Mouse (Mus musculus) kidney, adult 2 months (tissue): ENCODE data around the gene Tbc1d13.

Source experiments
- CTCF ChIP-seq: fragments of 200-500 bp; conservative IDR thresholded peaks from 2 replicates; pipeline ENCODE4 v1.5.1; 2011; ENCODE audit warnings: low read depth, mild to moderate bottlenecking, control low read depth, low read length, moderate library complexity, mixed read lengths; ENCODE audit not compliant: insufficient read depth, insufficient read length
- POLR2A ChIP-seq: fragments of 200-500 bp; IDR thresholded peaks from one replicate; pipeline ENCODE4 v1.6.1; 2011; ENCODE audit warnings: low read depth, low read length, control low read depth

- TF ChIP-seq CTCF: no peak
- no peak for TF ChIP-seq POLR2A
These were observed 9.6 kb upstream of the Tbc1d13 start for GRCm38 (mm10) chr2:30123729-30124471.
